Mouse (Mus musculus) common myeloid progenitor, adult 5-6 weeks (primary cell): ENCODE measurements around the gene Vmn1r11. TPM values are rescaled to one million over a fixed set of nuclear protein-coding genes. Genes with fewer than 3 reads are reported as not detected.
A peak's percentile ranks its signal among the peaks of the same experiment; 100 is the strongest.

Experiments
- ATAC-seq: replicated peaks from 2 replicates; pipeline ENCODE4 v1.8.0; 2016; ENCODE audit warnings: low read depth, mild to moderate bottlenecking, moderate TSS enrichment, inconsistent platforms; ENCODE audit not compliant: poor library complexity, severe bottlenecking
- total RNA-seq: library from RNA; stranded (forward); fragments of 200-1000, 187-1606 nt; gene quantifications from 2 replicates; pipeline ENCODE4 v1.2.3, GENCODE M21; 2017

Vmn1r11 gene
- total RNA-seq: not detected in 2 replicates

GRCm38 (mm10) chr6:57133155-57133554, at the start of gene Vmn1r11:
Gene Vmn1r11 (plus strand): TSS chr6:57133455.
- ATAC-seq: no peak

GRCm38 (mm10) chr6:57106358-57106757, 26.9 kb upstream of the Vmn1r11 start:
- peak; percentile 80 for ATAC-seq

- no peak for ATAC-seq
Observed at GRCm38 (mm10) chr6:57109154-57109553, 24.1 kb upstream of the Vmn1r11 start, which contains the start of gene Vmn1r10. Gene Vmn1r10 (plus strand): TSS chr6:57109454.

GRCm38 (mm10) chr6:57156619-57157018, 23.4 kb downstream of the Vmn1r11 start, which contains the start of gene Vmn1r12:
Gene Vmn1r12 (plus strand): TSS chr6:57156919.
- no peak for ATAC-seq

Other genes with a start within 250 kb of the Vmn1r11 start
- gene Nt5c3, start 209.5 kb upstream of the Vmn1r11 start, total RNA-seq: 91.8 and 99.7 TPM in 2 replicates
- gene Vmn1r4, start 209.4 kb upstream of the Vmn1r11 start, total RNA-seq: 1.4 and 1.7 TPM in 2 replicates
- not detected in 2 replicates for gene Vmn1r5, start 163.2 kb upstream of the Vmn1r11 start, total RNA-seq
- gene Vmn1r6, start 136.2 kb upstream of the Vmn1r11 start, total RNA-seq: not detected in 2 replicates
- gene Vmn1r7, start 108.1 kb upstream of the Vmn1r11 start, total RNA-seq: not detected in 2 replicates
- not detected in 2 replicates for gene Vmn1r8, start 101.2 kb upstream of the Vmn1r11 start, total RNA-seq
- not detected in 2 replicates for gene Vmn1r9, start 66.7 kb upstream of the Vmn1r11 start, total RNA-seq
- gene Vmn1r10, start 24.0 kb upstream of the Vmn1r11 start, total RNA-seq: not detected in 2 replicates
- gene Vmn1r12, start 23.5 kb downstream of the Vmn1r11 start, total RNA-seq: not detected in 2 replicates
- not detected in 2 replicates for gene Vmn1r13, start 69.8 kb downstream of the Vmn1r11 start, total RNA-seq
- gene Vmn1r14, start 98.2 kb downstream of the Vmn1r11 start, total RNA-seq: not detected in 2 replicates
- not detected in 2 replicates for gene Vmn1r15, start 124.5 kb downstream of the Vmn1r11 start, total RNA-seq
- not detected in 2 replicates for gene Vmn1r16, start 196.0 kb downstream of the Vmn1r11 start, total RNA-seq
- gene Vmn1r17, start 230.3 kb downstream of the Vmn1r11 start, total RNA-seq: not detected in 2 replicates